Mouse (Mus musculus): ENCODE results near the gene Tcp11.

Tcp11 gene

GRCm38 (mm10) chr17:28082863-28083262 is 2.4 kb upstream of the Tcp11 start:
- no peak for DNase-seq

DNA sequence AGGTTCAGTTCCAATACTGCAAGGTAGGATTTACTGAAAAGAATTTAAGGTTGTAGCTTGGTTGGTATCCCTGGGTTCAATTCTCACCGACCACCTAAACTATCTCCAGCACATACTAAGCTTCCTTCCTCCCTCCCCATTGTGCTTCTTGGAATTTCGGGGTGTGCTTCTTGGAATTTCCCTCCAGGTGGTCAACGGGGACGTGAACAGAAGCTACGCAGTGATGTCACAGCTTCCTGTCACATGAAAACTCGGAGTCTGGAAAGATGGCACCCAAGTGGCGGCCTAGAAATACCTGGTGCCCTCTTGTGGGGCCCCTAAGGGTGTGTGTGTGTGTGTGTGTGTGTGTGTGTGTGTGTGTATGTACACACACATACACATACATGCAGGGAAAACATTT is 1.4 kb upstream of the Tcp11 start:
- DNase-seq, result no peak

GRCm38 (mm10) chr17:28081385-28081784 is 946 bp upstream of the Tcp11 start:
- DNase-seq, result peak; percentile 39

GRCm38 (mm10) chr17:28080817-28081165 is 352 bp upstream of the Tcp11 start:
- no peak for DNase-seq

GRCm38 (mm10) chr17:28079618-28080017 is 821 bp downstream of the Tcp11 start:
- peak; percentile 95 for DNase-seq

DNA sequence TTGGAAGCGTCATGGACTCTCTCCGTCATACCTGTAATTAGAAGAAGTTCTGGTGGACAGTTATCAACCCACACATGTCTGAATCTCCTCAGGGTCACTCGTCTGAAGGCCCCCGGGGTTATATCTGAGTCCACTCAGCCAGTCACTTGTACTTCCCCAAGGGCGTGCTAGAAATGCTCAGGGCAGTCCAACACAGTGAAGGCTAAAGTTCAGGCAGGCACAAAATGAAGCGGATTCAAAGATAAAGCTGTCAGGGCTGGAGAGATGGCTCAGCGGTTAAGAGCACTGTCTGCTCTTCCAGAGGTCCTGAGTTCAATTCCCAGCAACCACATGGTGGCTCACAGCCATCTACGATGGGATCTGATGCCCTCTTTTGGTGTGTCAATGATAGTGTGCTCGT is 2.4 kb downstream of the Tcp11 start:
- DNase-seq, result no peak

GRCm38 (mm10) chr17:28074486-28074885 is 6.0 kb downstream of the Tcp11 start:
- DNase-seq, result no peak

- DNase-seq, result no peak
Measured at GRCm38 (mm10) chr17:28072730-28073129, 7.7 kb downstream of the Tcp11 start.

GRCm38 (mm10) chr17:28070256-28070655 is 10.2 kb downstream of the Tcp11 start:
- no peak for DNase-seq

DNA sequence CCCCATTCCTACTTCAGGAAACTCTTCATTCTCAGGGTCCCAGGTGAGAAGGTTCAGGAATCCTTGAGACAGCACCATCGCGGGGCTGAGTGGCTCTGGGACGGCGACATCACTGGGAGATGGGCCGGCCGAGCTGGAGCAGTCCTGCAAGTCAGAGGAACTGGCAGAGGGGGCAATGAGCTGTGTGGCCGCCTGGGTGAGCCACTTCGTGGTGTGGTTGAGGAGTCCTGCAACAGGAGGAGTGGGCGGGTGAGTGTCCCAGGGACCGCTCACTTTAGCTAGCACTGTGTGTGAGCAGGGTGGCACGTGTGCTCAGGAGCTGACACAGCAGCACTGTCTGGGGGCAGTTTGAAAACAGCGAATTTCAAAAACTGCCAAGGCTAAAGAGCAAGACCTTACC is 11.0 kb downstream of the Tcp11 start:
- DNase-seq, result no peak

- DNase-seq, result no peak
Measured at GRCm38 (mm10) chr17:28067303-28067702, 13.1 kb downstream of the Tcp11 start.

- DNase-seq, result no peak
Measured at GRCm38 (mm10) chr17:28063163-28063562, 17.3 kb downstream of the Tcp11 start.

- DNase-seq, result no peak
Measured at GRCm38 (mm10) chr17:28062710-28063109, 17.7 kb downstream of the Tcp11 start.

DNA sequence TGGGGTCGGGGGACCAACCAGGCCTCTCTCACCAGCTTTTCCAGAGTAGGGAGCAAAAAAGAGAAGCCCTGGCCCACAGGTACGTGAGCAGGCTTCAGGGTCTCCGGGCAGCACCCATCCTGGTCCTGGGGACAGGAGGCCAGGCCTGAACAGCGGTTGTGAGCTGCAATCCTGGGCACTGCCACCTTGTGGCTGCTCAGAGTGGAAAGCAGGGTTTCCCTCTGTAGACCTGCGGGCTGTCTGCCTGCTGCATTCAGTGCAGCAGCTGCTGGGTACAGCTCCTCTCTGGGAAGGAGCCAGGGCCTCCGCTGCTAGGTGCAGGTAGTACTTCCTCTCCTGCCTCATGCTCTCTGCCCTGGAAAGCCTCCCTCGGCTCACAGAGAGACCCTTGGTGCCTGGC is 19.0 kb downstream of the Tcp11 start:
- peak; percentile 62 for DNase-seq

DNA sequence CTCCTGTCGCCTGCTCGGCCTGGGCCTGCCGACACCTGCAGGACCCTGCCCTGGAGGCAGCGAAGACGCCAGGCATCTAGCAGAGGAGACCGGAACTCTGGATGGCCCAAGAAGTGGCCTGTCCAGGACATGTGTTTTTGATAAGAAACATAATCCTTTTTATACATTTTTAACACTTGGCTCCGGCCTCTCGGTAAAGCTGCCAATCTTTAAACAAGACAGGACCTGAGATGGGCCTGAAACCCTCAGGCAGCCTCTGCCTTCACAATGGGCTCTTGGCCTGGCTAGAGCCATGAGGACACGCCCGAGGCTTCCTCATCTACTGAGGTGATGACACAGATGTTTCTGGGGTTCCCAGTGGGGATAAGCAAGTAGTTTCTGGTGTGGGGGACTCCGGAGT is 19.8 kb downstream of the Tcp11 start:
- no peak for DNase-seq

DNA sequence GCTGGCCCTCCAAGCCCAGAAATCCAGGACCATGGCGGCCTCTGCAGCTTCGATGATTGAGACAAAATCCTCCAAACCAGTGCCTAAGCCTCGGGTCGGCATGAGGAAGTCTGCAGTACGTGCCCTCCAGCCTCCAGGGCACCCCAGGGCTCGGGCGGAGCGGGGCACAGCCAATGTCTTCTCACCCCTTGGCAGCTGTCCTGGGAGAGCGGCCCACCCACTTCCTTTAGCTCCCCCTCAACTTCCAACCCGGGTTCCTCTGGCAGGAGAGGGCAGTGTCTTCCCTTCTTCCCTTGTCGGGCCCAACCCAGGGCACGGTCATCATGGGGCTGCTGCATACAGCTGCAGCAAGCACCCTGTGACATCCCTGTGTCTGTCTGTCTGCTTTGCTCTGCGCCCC is 22.1 kb downstream of the Tcp11 start:
- no peak for DNase-seq

DNA sequence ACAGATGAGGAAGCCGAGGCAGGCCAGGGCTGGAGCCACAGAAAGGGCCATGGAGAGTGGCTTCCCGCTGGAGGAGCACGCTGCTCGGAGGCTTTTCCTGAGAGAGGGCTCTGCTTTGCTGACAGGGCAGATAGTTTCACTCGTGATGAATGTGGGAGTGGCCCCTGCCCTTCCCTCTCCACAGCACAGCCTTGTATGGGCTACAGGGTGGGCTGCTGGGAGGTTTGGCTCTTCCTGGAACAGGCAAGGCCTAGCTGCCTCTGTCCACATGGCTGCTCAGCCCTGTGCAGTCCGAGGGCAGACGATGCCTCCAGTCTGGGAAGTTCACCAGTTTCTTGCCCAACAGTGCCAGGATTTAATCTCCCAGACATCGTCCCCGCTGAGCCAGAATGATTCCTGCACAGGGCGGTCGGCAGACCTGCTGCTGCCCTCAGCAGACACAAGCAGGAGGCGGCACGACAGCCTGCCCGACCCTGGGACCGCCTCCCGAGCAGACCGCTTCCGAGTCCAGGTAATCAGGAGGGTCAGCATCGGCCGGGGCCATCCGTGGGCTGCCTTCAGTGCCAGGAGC is 28.1 kb downstream of the Tcp11 start:
- DNase-seq, result no peak

DNA sequence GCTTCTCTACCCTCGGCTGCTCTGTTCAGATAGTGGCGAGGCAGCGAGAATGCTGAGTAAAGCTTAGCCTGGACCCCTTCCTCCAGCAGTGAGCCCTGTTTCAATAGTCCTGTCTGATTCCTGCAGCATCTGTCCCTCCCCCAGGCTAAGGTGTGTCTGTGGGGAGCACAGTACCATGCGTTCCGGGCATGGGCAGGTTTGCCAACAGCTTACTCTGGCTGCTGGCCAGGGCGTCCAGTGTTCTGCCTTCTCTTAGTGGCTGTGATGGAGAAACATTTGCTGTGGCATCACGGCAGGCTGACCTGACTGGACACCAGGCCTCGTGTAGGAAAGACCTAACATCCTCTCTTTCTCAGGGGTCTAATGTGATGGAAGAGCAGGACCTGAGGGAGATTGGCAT is 30.2 kb downstream of the Tcp11 start:
- DNase-seq, result no peak

DNA sequence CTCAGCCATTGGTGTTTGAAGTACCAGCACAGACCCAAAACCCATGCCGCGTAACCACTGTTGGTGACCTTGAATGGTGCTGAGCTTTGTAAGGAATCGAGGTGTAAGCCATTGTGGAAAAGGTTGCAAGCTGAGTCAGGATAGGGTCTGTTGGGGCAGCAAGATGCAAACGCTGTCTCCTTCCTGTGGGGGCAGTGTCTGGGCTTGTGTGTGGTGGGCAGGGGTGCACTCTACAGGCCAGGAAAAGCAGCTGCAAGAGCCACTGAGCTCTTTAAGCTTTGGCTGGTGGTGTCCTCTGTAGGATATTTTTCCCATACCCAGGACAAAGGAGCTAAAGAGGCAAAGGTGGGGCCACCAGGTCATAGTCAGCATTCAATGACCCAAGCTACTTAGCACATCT is 32.0 kb downstream of the Tcp11 start:
- peak; percentile 75 for DNase-seq

GRCm38 (mm10) chr17:28047520-28047919 is 32.9 kb downstream of the Tcp11 start:
- no peak for DNase-seq

DNA sequence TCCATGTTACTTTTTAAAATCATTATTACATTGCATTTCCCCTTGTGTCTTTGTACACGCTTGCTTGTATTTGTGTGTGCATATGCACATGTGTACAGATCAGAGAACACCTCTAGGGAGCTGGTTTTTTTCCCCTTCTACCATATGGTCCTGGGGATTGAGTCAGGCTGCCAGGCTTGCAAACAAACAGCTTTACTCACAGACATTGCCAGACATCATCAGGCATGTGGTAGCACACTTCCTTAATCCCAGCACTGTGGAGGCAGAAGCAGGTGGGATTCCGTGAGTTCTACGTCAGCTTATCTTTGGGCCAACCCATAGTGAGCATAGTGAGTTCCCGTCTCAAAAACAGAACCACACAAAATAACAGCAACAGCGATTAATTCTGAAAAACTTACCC is 33.4 kb downstream of the Tcp11 start:
- DNase-seq, result no peak

- DNase-seq, result no peak
Measured at GRCm38 (mm10) chr17:28042299-28042771, 38.1 kb downstream of the Tcp11 start.

DNA sequence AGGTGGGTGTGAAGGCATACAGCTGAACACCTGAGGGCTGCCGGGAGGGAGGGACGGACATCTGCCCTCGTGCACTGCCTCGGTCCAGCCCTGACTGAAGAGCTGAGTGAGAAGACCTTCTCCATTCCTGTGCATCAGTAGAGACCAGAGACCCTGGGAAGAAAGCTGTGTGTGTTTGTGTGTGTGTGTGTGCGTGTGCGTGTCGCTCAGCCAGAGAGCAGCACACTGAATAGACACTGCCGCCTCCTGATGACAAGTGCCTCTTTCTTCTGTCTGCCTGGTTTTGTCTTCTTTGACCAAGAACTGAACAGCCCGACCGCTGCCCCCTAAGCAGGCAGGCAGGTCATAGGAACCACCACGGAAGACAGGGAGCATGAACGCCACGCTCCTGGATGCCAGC is 39.1 kb downstream of the Tcp11 start:
- peak; percentile 37 for DNase-seq

GRCm38 (mm10) chr17:28040620-28041019 is 39.8 kb downstream of the Tcp11 start:
- DNase-seq, result peak; percentile 77

Measured in embryo, embryonic 11 days (tissue).